Mouse (Mus musculus) erythroblast, embryonic 14.5 days (primary cell): ENCODE results near the gene Odaph. TPM values are rescaled to one million over a fixed set of nuclear protein-coding genes. Genes with fewer than 3 reads are reported as not detected.
A peak's percentile ranks its signal among the peaks of the same experiment; 100 is the strongest.

Experiments
- H3K27me3 ChIP-seq: 2 replicates; pipeline ENCODE4 v1.6.1; 2012; ENCODE audit warnings: inconsistent platforms; ENCODE audit not compliant: control insufficient read depth
- H3K36me3 ChIP-seq: 2 replicates; pipeline ENCODE4 v1.6.1; 2012; ENCODE audit warnings: mild to moderate bottlenecking, inconsistent platforms; ENCODE audit not compliant: control insufficient read depth
- H3K4me1 ChIP-seq: 2 replicates; pipeline ENCODE4 v1.6.1; 2012; ENCODE audit warnings: inconsistent platforms; ENCODE audit not compliant: control insufficient read depth
- H3K4me3 ChIP-seq: replicated peaks from 2 replicates; pipeline ENCODE3; 2012; ENCODE audit warnings: moderate library complexity, mild to moderate bottlenecking, inconsistent platforms
- H3K9me3 ChIP-seq: 2 replicates; pipeline ENCODE4 v1.6.1; 2012; ENCODE audit warnings: low read length, inconsistent platforms, mixed read lengths; ENCODE audit not compliant: control insufficient read depth
- GATA1 ChIP-seq: IDR thresholded peaks from 2 replicates; pipeline ENCODE4 v1.6.1; 2012; ENCODE audit warnings: low read length, inconsistent platforms, mixed read lengths
- TAL1 ChIP-seq: IDR thresholded peaks from 3 replicates; pipeline ENCODE4 v1.6.1; 2012; ENCODE audit warnings: low read length, inconsistent platforms, mixed read lengths
- polyA plus RNA-seq: library from polyadenylated mRNA; stranded (reverse); fragments of >175 nt; gene quantifications from 2 replicates; pipeline ENCODE4 v1.2.3, GENCODE M21; 2012

The Odaph gene
- polyA plus RNA-seq, 1 experiment = not detected

DNA sequence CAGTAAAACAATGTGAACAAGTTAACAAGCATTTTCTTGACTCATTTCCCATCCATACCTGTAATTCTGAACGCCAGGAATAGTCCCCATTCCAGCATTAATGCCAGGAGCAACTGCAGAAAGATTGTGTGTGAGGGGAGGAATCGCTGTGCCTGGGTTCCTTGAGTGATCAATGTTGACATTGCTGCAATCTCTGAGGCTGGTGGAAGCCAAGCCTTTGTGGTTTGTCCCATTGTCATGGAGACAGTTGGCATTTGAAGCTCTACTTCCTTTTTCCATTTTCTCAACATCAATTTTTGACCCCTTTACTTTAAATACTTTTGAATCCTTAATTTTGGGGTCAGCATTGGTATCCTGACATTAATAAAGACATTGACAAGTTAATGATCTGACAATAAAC lies 32.7 kb downstream of the Odaph start:
- Histone ChIP-seq H3K9me3 (no peaks in the 10 kb centered on the region), H3K4me1 (no peaks in the 10 kb centered on the region), H3K36me3 (no peaks in the 10 kb centered on the region), H3K4me3 (no peak overlapping the region), H3K27me3 (no peaks in the 10 kb centered on the region)
- TF ChIP-seq TAL1 (no peak), GATA1 (no peak)

DNA sequence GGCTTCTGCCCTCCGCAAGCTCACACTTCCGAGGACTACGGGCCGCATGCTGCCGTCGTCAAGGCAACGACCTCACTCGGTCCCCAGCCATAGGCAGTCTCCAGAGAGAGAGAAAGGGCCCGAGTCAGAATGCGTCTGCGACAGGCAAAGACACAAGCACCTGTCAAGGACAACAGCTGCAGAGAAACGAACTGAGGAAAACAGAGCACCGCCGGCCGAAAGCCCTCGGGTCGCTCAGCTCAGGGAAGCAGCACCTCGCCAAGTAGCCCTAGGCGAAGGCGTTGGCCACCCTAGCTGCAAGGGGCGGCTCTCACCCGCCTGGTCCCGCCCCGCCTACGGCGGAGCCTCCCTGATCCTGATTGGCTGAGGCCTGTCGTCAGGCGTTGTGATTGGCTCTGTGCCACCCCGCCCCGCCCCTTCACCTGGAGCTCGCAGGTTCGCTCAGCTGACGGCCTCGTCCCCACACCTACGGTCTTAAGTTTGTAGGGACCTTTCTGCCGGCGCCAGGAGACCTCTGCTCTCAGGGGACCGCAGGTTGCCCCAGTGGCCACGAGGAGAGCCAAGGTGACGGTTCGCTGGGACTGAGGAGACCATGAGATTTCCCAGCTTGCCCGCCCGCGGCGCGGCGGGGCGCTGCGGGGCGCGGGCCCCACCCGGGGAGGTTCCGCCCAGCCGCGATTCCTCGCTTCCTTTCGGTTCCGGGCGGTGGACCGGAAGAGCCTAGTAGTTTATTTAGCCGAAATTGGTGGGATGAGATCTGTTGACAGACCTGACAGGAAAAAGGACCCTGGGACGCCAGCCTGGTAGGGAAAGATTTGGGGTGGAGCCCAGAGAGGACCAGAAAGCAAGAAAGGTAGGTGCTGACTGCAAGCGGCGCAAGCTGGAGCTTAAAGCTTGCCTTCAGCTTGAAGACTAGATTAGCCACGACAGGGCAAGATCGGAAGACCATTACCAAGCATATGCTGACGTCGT lies 55.4 kb downstream of the Odaph start:
- no peaks in the 10 kb centered on the region for H3K36me3 ChIP-seq
- peak overlapping the region; percentile 76 for H3K4me3 ChIP-seq
- TF ChIP-seq TAL1 (no peak), GATA1 (no peak)
- H3K27me3 ChIP-seq = peaks cover 53% of the 10 kb centered on the region
- peaks cover 14% of the 10 kb centered on the region for H3K4me1 ChIP-seq
- H3K9me3 ChIP-seq = no peaks in the 10 kb centered on the region

DNA sequence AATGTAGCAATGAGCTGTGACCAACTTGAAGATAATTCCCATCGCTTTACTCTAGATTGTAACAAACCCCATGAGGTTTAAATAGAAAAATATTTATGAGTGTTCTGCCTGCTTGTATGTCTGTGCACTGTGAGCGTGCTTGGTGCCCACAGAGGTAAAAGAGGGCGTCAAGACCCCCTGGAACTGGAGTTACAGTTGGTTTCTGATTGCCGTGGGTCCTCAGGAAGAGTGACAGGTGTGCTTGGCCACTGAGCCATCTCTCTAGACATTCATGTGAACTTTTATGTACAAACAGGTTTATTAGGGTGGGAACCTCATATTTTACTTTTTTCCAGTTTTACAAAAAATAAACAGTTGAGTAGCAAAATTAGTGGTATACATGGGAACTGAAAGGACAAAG lies 56.5 kb downstream of the Odaph start, which contains the start of gene Cdkl2:
TSS of gene Cdkl2 (minus strand) at position 101 of the 400 bp plus-strand sequence.
- H3K27me3 ChIP-seq = peaks cover 52% of the 10 kb centered on the region
- H3K4me1 ChIP-seq = peaks cover 14% of the 10 kb centered on the region
- H3K36me3 ChIP-seq = no peaks in the 10 kb centered on the region
- TF ChIP-seq TAL1 = no peak
- no peak for TF ChIP-seq GATA1
- no peaks in the 10 kb centered on the region for H3K9me3 ChIP-seq
- peak within 1 kb of the TSS; percentile 76 for H3K4me3 ChIP-seq

Other genes with a start within 250 kb of the Odaph start
- gene Rchy1, start 24.4 kb upstream of the Odaph start, polyA plus RNA-seq = 0.61 and 0.66 TPM in 2 replicates
- 0.02 TPM in 1 of 2 replicates, not detected in the other for gene Cdkl2, start 56.4 kb downstream of the Odaph start, polyA plus RNA-seq
- 1.2 and 1.3 TPM in 2 replicates for gene G3bp2, start 96.2 kb downstream of the Odaph start, polyA plus RNA-seq
- gene Uso1, start 150.5 kb downstream of the Odaph start, polyA plus RNA-seq = 0.53 and 0.71 TPM in 2 replicates
- gene U90926, start 227.9 kb downstream of the Odaph start, polyA plus RNA-seq = not detected in 2 replicates